Mouse (Mus musculus): ENCODE measurements around the gene Spag5.

The Spag5 gene

DNA sequence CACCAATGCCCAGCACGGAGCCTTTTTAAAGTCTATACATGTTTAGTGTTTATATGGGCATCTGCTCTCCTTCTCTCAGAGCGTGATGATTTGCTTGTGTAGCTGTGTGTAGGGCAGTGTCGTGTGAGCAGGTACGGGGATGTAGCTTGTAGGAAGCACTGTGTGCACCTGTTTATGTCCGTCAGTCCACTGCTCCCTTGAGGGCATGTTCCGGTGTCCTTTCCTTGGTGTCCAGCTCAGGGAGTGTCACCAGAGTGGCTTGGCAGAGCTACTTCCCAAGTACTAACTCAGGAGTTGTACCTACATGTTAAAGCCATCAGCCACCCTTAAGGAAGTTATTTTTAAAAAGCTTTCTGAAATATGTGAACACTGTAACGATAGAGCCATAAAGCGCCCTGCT lies 35.7 kb downstream of the Spag5 start:
- no peaks in the 10 kb centered on the region for H3K27me3 ChIP-seq (ENCODE audit: control insufficient read depth, insufficient read depth, low read length, poor library complexity, severe bottlenecking)
- no peak for DNase-seq (ENCODE audit: low read depth, low spot score)
- H3K36me3 ChIP-seq (ENCODE audit: control insufficient read depth, insufficient read depth, low read length, poor library complexity, severe bottlenecking), result peaks cover 24% of the 10 kb centered on the region

DNA sequence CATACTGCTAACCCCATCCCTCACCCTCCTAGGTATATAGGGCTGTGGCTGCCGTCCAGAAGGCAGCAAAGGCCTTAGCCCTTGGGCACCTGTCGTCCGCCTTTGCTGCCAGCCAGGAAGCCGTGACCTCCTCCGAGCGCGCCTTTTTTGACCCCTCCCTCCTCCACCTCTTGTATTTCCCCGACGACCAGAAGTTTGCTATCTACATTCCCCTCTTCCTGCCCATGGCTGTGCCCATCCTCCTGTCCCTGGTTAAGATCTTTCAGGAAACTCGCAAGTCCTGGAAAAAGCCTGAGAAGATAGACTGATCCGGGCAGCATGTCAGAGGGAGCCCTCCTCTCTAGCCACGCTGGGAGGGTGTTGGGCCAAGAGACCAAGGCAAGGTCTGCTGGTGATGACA lies 40.4 kb downstream of the Spag5 start:
- peaks cover 16% of the 10 kb centered on the region for H3K36me3 ChIP-seq (ENCODE audit: control insufficient read depth, insufficient read depth, low read length, poor library complexity, severe bottlenecking)
- DNase-seq (ENCODE audit: low read depth, low spot score), result no peak
- no peaks in the 10 kb centered on the region for H3K27me3 ChIP-seq (ENCODE audit: control insufficient read depth, insufficient read depth, low read length, poor library complexity, severe bottlenecking)

DNA sequence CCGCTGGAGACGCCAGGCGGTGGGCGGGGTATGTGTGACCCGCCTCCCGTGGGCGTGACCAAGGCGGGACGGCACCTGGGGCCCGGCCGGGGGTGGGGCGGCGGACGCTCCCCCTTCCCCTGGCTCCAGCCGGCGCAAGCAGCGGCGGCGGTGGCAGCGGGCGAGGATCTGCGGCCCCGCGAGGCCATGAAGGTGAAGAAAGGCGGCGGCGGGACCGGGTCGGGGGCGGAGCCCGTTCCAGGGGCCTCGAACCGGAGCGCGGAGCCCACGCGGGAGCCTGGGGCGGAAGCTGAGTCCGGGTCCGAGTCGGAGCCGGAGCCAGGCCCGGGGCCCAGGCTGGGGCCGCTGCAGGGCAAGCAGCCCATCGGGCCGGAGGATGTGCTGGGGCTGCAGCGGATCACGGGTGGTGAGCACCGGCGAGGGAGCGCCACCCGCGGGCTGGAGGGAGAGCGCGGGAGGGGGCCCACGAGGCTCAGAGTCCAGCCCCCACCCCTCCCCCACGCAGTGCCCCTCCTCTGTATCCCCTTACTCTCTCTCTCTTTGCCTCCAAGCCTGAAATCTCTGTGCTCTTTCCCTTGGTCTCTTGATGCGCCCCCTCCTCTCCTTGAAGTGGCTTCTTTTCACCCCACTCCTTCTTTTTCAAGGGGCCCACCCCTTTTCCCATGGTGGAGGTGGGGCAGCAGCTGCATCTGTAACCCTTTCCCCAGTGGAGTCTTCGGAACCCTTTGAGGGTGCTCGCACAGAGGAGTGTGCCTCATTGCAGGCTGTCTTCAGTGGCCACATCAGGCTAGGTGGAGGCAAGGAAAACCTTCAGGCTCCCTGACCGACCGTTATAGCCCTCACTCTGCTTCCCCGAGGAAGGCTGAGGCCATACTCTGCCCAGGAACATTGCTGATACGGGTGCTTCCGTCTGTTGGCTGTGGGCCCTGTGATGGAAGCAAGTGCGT lies 42.3 kb downstream of the Spag5 start, which contains the start of gene Unc119:
TSS of gene Unc119 (plus strand) at position 102 of the 947 bp plus-strand sequence.
- Histone ChIP-seq H3K36me3 (ENCODE audit: control insufficient read depth, insufficient read depth, low read length, poor library complexity, severe bottlenecking) (peaks cover 10% of the 10 kb centered on the region), H3K27me3 (ENCODE audit: control insufficient read depth, insufficient read depth, low read length, poor library complexity, severe bottlenecking) (no peaks in the 10 kb centered on the region)
- DNase-seq (ENCODE audit: low read depth, low spot score), result peak; percentile 76

DNA sequence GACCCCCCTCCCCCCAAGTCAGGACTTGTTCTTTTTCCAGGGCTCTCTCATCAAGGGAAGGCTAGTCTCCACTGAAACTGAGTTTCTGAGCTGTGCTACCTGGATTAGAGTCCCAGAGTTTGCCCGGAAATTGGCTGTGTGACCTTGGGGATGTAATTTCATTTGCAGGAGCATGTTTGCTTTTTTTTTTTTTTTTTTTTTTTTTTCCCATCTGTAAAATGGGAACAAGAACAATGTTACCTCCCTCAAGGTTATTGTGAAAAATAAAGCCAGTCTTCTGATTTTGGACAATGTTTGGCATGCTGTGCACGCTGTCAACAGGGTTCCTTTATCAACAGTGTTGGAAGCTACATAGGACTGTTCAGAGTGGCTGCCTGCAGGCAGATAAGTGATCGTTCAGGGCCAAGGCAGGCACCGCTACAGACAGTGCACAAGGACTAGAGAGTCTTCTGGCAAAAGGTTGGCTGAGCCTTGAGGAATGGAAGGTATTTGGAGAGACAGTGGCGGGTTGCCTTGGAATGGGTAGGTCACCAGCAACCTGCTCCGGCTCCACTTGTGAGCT lies 43.1 kb downstream of the Spag5 start:
- Histone ChIP-seq H3K36me3 (ENCODE audit: control insufficient read depth, insufficient read depth, low read length, poor library complexity, severe bottlenecking) (peaks cover 8% of the 10 kb centered on the region), H3K27me3 (ENCODE audit: control insufficient read depth, insufficient read depth, low read length, poor library complexity, severe bottlenecking) (no peaks in the 10 kb centered on the region)
- no peak for DNase-seq (ENCODE audit: low read depth, low spot score)

DNA sequence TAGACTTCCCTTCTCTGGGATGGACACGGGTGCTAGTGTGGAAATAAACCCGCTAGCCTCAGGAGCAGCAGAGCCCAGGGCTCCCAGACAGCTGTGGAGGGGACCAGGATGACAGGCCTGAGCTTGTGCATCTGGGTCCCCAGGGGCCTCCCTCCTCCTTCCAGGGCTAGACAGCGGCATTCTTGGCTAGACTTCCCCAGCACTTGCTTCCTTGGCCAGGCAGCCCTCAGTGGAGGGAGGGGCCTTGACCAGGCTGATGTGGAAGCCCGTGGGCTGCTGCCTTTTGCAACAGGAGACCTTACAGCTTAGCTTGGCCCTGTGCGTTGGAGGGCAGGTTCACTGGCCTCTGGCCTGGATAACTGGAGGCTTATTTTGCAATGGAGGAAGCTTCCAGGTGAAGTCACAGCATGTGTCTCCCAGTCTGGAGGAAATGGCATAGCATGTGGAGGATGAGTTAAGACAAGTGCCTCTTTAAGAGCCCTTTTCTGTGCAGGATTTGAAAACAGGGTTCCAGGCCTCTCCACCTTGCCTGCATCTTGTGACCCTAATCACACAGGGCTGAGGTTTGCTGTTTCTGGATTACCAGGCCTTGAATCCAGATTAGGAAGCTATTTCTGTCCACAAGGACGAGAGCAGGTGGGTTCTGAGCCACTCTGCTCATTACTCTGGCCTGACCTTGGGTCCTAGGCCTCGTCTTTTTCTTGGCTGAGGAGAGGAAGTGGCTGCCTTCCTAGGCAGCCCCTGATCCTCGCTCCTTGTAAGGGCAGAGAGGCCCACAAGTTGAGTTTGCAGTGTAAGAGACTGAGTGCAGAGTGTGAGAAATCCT lies 43.8 kb downstream of the Spag5 start:
- no peak for DNase-seq (ENCODE audit: low read depth, low spot score)
- Histone ChIP-seq H3K36me3 (ENCODE audit: control insufficient read depth, insufficient read depth, low read length, poor library complexity, severe bottlenecking) (peaks cover 4% of the 10 kb centered on the region; the same call in 1 of the 2 replicates), H3K27me3 (ENCODE audit: control insufficient read depth, insufficient read depth, low read length, poor library complexity, severe bottlenecking) (no peaks in the 10 kb centered on the region)

DNA sequence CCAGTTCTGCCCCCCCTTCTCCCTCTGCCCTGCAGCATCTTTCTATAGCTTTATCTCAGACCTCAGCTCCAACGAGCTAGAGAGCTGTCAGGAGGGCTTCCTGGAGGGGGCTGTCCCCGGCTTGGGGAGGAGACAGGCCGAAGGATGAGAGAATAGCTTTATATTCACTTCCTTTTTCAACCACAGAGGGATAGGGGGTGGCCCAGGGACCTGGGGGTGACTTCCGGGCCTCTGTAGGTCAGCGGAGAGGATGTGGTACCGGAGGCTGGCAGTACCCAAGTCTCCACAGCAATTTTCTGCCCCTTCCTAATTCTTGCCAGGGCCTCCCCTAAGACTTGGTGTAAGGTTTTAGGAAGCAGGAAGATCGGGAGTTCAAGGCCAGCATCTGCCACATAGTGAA lies 44.5 kb downstream of the Spag5 start:
- Histone ChIP-seq H3K36me3 (ENCODE audit: control insufficient read depth, insufficient read depth, low read length, poor library complexity, severe bottlenecking) (peaks cover 4% of the 10 kb centered on the region; the same call in 1 of the 2 replicates), H3K27me3 (ENCODE audit: control insufficient read depth, insufficient read depth, low read length, poor library complexity, severe bottlenecking) (no peaks in the 10 kb centered on the region)
- DNase-seq (ENCODE audit: low read depth, low spot score), result peak; percentile 81

DNA sequence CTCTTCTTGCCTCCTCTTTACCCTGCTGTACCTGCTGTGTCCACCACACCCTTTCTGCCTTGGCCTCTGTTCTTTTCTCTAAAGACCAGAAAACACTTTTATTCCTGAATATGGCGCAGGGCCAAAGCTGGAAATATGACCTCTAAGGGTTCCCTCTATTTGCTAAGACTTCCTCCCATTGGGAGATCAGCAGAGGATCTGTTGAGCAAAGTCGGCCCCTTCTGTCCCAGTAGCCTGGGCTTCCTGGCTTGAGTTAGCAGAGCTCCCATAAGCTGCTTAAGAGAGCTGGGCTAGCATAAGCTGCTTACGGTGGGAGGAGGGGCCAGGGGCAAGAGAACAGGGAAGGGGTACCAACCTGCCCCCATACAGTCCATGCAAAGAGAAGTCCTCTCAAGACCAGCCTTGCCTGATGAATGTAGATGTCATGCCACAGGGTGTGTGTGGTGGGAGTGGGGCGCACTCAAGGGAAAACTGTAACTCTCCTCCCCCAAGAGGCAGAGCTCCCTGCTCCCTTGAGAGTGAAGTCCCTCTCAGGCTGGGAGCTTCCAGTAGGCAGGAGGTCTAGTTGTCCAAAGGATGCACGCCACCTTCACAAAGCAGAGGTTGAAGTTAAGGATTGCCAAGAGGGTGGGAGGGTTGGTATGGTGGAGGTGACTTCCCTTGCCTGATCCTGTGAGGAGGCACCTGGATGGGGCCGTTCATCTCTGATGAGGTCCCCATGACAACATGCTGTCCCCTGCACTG lies 45.2 kb downstream of the Spag5 start:
- no peak for DNase-seq (ENCODE audit: low read depth, low spot score)
- H3K36me3 ChIP-seq (ENCODE audit: control insufficient read depth, insufficient read depth, low read length, poor library complexity, severe bottlenecking), result peaks cover 4% of the 10 kb centered on the region; the same call in 1 of the 2 replicates

DNA sequence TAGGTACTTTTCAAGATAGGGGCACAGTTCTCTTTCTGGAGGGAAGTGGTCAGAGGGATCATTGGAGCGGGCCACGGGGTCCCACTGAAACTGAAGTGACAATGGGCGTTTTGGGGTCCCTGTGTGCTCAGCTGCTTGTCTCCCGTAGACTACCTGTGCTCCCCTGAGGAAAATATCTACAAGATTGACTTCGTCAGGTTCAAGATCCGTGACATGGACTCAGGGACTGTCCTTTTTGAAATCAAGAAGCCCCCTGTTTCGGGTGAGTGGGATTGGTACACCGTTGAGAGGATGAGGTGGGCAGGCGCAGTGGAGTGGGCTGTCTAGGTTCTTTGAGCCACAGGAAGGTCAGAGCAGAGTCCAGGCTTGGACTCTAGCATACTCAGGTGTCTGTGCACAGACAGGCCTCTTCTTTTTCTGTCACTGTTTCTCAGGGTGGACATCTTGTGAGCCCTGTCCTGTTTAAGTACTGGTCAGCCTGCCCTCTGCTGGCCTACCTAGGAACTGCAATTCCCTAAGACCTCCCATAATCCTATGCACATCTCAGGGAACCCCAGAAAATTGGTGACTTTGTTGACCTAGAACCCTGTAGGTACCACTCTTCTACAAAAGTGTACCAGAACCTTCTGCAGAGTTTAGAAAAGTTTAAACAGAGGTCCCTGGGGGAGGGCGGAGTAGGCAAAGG lies 45.9 kb downstream of the Spag5 start:
- DNase-seq (ENCODE audit: low read depth, low spot score), result peak; percentile 84

More for the DNA sequence above, 45.2 kb downstream of the Spag5 start:
- no peaks in the 10 kb centered on the region for H3K27me3 ChIP-seq (ENCODE audit: control insufficient read depth, insufficient read depth, low read length, poor library complexity, severe bottlenecking)

DNA sequence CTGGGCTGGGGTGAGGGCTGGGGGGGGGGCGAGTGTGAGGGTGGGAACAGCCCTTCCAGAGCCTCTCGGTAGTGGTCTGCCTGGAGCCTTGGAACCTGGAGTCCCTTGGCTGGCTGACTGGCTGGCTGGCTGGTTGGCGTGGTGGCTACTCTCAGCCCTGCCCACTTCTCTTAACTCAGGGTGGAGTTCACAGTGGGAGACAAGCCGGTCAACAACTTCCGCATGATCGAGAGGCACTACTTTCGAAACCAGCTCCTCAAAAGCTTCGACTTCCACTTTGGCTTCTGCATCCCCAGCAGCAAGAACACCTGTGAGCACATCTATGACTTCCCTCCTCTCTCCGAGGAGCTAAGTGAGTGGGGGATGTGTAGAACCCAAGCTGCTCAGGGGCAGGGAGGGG lies 46.6 kb downstream of the Spag5 start:
- peak; percentile 51 for DNase-seq (ENCODE audit: low read depth, low spot score)

More for the DNA sequence above, 45.9 kb downstream of the Spag5 start:
- Histone ChIP-seq H3K27me3 (ENCODE audit: control insufficient read depth, insufficient read depth, low read length, poor library complexity, severe bottlenecking) (no peaks in the 10 kb centered on the region), H3K36me3 (ENCODE audit: control insufficient read depth, insufficient read depth, low read length, poor library complexity, severe bottlenecking) (peaks cover 4% of the 10 kb centered on the region; the same call in 1 of the 2 replicates)

DNA sequence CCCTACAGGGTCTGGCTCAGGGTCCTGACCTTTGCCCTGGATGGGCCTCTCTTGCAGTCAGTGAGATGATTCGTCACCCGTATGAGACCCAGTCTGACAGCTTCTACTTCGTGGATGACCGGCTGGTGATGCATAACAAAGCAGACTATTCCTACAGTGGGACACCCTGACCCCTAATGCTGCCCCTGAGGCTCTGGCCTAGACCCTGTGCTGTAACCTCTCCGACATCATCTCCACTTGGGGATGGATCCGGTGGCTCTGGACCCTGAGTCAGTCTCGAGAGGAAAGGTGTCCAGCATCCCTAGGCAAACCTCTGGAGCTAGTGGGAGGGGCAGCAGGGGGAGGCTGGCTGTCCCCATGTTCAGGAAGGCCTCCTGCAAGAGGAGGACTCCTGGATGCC lies 47.1 kb downstream of the Spag5 start:
- peaks cover 4% of the 10 kb centered on the region; the same call in 1 of the 2 replicates for H3K36me3 ChIP-seq (ENCODE audit: control insufficient read depth, insufficient read depth, low read length, poor library complexity, severe bottlenecking)
- H3K27me3 ChIP-seq (ENCODE audit: control insufficient read depth, insufficient read depth, low read length, poor library complexity, severe bottlenecking), result no peaks in the 10 kb centered on the region
- DNase-seq (ENCODE audit: low read depth, low spot score), result no peak

More for the DNA sequence above, 46.6 kb downstream of the Spag5 start:
- H3K27me3 ChIP-seq (ENCODE audit: control insufficient read depth, insufficient read depth, low read length, poor library complexity, severe bottlenecking), result no peaks in the 10 kb centered on the region
- peaks cover 4% of the 10 kb centered on the region; the same call in 1 of the 2 replicates for H3K36me3 ChIP-seq (ENCODE audit: control insufficient read depth, insufficient read depth, low read length, poor library complexity, severe bottlenecking)

DNA sequence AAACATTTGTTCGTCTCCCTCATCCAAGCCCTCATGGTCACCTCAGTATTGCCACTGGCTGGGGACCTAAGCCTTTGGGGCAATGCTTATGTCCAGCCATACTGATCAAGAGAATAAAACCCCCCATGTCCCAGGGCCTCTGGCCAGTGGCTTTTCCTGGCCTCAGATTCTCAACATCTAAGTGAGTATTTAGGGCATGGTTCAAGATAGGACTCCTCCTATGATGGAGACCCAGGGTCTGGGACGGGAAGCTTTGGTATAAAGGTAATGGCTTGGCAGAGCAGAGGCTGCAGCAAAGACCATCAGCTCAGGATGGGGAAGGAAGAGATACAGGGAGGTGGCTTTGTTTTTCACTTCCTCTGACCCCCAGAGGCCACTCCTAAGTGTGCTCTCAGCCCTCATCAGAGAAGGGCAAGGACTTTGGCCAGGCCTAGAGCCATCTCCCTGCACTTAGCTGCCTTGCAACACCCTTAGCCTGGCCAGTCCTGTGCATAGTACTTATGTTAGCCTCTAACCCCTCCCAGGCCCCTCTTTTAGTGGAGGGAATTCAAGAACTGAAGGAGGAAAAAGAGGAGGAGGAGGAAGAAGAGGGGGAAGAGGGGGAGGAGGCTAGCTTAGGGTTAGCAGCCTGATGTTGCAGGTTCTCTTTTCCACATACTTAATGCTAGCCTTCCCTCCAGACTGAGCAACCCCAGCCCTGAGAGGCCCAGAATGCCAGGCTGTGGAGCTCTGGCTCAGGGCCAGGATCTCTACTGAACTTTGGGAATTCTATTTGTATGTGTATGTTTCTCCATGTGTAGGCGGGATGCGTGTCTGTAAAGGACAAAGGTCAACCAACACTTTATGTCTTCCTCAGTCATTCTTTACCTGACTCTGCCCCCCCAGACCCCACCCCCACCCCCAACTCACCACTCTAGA lies 48.4 kb downstream of the Spag5 start:
- peak; percentile 44 for DNase-seq (ENCODE audit: low read depth, low spot score)
- Histone ChIP-seq H3K27me3 (ENCODE audit: control insufficient read depth, insufficient read depth, low read length, poor library complexity, severe bottlenecking) (no peaks in the 10 kb centered on the region), H3K36me3 (ENCODE audit: control insufficient read depth, insufficient read depth, low read length, poor library complexity, severe bottlenecking) (peaks cover 4% of the 10 kb centered on the region; the same call in 1 of the 2 replicates)

DNA sequence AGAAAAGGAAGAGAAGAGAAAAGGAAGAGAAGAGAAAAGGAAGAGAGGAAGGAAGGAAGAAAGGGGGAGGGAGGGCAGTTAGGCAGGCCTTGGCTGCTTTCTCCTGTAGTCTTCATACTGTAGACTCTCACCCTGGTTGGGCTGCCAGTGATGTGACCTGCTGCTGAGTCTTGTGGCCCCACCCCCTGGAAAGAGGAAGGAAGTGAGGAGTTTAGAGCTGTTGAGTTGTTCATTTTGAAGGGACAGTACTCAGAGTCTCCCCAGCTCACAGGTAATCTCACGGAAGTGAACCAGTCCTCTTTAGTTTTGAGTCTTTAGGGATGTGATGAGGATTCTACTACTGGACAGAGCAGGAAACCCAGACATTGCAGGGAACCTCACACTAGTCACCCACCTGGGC lies 51.8 kb downstream of the Spag5 start:
- DNase-seq (ENCODE audit: low read depth, low spot score), result peak; percentile 80
- Histone ChIP-seq H3K27me3 (ENCODE audit: control insufficient read depth, insufficient read depth, low read length, poor library complexity, severe bottlenecking) (no peaks in the 10 kb centered on the region), H3K36me3 (ENCODE audit: control insufficient read depth, insufficient read depth, low read length, poor library complexity, severe bottlenecking) (peaks cover 2% of the 10 kb centered on the region; the same call in 1 of the 2 replicates)

DNA sequence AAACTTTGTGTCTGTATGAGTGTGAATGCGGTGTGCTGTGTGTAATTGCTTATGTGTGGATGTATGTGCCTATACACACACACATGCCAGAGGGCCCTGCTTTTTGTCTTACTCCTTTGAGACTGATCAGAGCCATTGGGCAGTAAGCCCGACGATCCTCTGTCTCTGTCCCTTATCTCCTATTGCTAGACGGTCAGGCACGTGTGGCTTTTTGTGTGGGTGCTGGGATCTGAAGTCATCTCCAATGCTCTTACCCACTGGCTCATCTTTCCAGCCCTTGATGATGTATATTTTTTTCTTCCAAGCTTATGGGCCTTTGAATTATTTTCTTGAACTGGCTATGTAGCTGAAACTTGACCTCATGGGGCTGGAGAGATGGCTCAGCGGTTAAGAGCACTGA lies 53.6 kb downstream of the Spag5 start:
- no peak for DNase-seq (ENCODE audit: low read depth, low spot score)
- Histone ChIP-seq H3K36me3 (ENCODE audit: control insufficient read depth, insufficient read depth, low read length, poor library complexity, severe bottlenecking) (no peaks in the 10 kb centered on the region), H3K27me3 (ENCODE audit: control insufficient read depth, insufficient read depth, low read length, poor library complexity, severe bottlenecking) (no peaks in the 10 kb centered on the region)
